Mouse (Mus musculus) myocyte (in vitro differentiated cells): ENCODE measurements at regions not wholly inside any gene's neighbourhood (a gene's known extent, or its start where the extent isn't known, plus 50 kb on each side); places are given as distances from the start of the nearest gene placed in this dataset.

Experiments
- H3K27me3 ChIP-seq: one replicate; pipeline ENCODE4 v1.6.1; 2011; ENCODE audit not compliant: control insufficient read depth, insufficient read depth, insufficient read length
- H3K36me3 ChIP-seq: one replicate; pipeline ENCODE4 v1.6.1; 2011; ENCODE audit not compliant: control insufficient read depth, insufficient read depth
- H3K4me2 ChIP-seq: one replicate; pipeline ENCODE4 v1.6.1; 2011; ENCODE audit warnings: low read depth, control low read depth
- H3K4me3 ChIP-seq: one replicate; pipeline ENCODE4 v1.5.1; 2011; ENCODE audit warnings: mild to moderate bottlenecking, control low read depth, moderate library complexity
- H3K79me2 ChIP-seq: one replicate; pipeline ENCODE4 v1.6.1; 2011; ENCODE audit not compliant: control insufficient read depth, insufficient read depth
- H3ac ChIP-seq: one replicate; pipeline ENCODE4 v1.6.1; 2011; ENCODE audit not compliant: control insufficient read depth, insufficient read length
- CEBPB ChIP-seq: IDR thresholded peaks from 2 replicates; pipeline ENCODE4 v1.6.1; 2011; ENCODE audit warnings: mild to moderate bottlenecking, moderate library complexity; ENCODE audit not compliant: poor library complexity, insufficient read depth, severe bottlenecking
- E2F4 ChIP-seq: IDR thresholded peaks from one replicate; pipeline ENCODE4 v1.6.1; 2011; ENCODE audit warnings: mild to moderate bottlenecking, control low read depth, moderate library complexity; ENCODE audit not compliant: insufficient read depth
- MAX ChIP-seq: IDR thresholded peaks from one replicate; pipeline ENCODE4 v1.6.1; 2011; ENCODE audit warnings: low read depth, mild to moderate bottlenecking, control low read depth
- MYOD1 ChIP-seq, 3 experiments: IDR thresholded peaks; one replicate each; pipeline ENCODE4 v1.6.1; 2011; ENCODE audit warnings: control low read depth in 2 of 3, low read depth in 2 of 3, mild to moderate bottlenecking in 2 of 3, moderate library complexity in 1 of 3; ENCODE audit not compliant: insufficient read length in 2 of 3, control insufficient read depth in 1 of 3
- MYOG ChIP-seq, 3 experiments: IDR thresholded peaks; one replicate each; pipeline ENCODE4 v1.6.1; 2011; ENCODE audit warnings: control low read depth in 2 of 3, low read depth in 2 of 3, mild to moderate bottlenecking in 2 of 3; ENCODE audit not compliant: insufficient read length in 2 of 3, control insufficient read depth in 1 of 3, insufficient read depth in 1 of 3
- POLR2A ChIP-seq: IDR thresholded peaks from one replicate; pipeline ENCODE4 v1.6.1; 2011; ENCODE audit warnings: low read depth, mild to moderate bottlenecking, control low read depth, moderate library complexity; ENCODE audit not compliant: insufficient read length
- POLR2AphosphoS2 ChIP-seq: IDR thresholded peaks from one replicate; pipeline ENCODE4 v1.6.1; 2011; ENCODE audit warnings: low read depth, control low read depth; ENCODE audit not compliant: insufficient read length
- REST ChIP-seq: IDR thresholded peaks from one replicate; pipeline ENCODE4 v1.6.1; 2011; ENCODE audit warnings: mild to moderate bottlenecking, control low read depth, moderate library complexity; ENCODE audit not compliant: insufficient read depth, insufficient read length
- SRF ChIP-seq: IDR thresholded peaks from one replicate; pipeline ENCODE4 v1.6.1; 2011; ENCODE audit warnings: low read depth; ENCODE audit not compliant: control insufficient read depth, insufficient read length
- TCF12 ChIP-seq: IDR thresholded peaks from one replicate; pipeline ENCODE4 v1.6.1; 2011; ENCODE audit warnings: mild to moderate bottlenecking, control low read depth; ENCODE audit not compliant: poor library complexity, insufficient read depth, severe bottlenecking
- TCF3 ChIP-seq: IDR thresholded peaks from one replicate; pipeline ENCODE4 v1.6.1; 2011; ENCODE audit warnings: low read depth, control low read depth; ENCODE audit not compliant: insufficient read length
- USF1 ChIP-seq: IDR thresholded peaks from one replicate; pipeline ENCODE4 v1.6.1; 2011; ENCODE audit warnings: low read depth, mild to moderate bottlenecking, control low read depth, moderate library complexity

DNA sequence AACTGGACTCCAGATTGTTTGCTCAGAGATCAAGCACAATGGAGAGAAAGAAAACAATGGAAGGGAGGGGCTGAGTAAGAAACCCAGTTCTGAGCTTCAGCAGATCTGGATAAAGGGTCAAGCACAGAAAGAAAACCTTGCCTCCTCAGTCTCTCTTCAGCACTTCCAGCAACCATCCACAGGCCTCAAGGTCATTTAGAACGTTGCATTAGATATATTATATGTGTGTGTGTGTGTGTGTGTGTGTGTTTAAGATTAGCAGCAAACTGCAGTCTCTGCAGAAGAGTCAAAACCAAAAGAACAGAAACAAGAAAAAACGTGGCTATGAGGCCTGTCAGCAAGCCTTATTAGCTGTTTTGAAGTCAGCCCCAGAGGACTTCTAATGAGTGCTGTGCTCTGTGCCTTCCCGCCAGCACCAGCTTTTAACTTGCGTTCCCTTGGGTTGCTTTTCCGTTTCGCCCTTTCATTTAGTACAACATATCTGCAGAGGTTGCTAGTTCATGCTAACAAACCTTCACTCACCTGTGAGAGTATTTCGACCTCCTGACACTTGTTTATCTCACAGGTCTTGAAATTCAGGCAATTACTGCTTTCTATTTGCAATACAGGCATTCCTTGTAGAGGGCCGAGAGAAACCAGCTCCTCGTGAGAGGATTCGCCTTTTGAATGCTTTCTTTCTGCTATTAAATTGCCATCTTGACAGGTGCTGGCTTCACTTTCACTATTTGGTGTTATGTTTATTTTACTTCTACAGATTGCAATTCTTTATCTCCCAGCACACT, 230.9 kb upstream of the Gpr149 start:
- H3K27me3 ChIP-seq, result no peaks in the 10 kb centered on the region
- TF ChIP-seq E2F4, result no peak
- no peak for TF ChIP-seq POLR2AphosphoS2
- TF ChIP-seq TCF12, result no peak
- no peak for TF ChIP-seq REST
- TF ChIP-seq POLR2A, result no peak
- no peak for TF ChIP-seq USF1
- TF ChIP-seq MYOD1 (IDR thresholded peaks at IDR 0.05; ENCODE audit: control insufficient read depth in 1 of 3, insufficient read length in 2 of 3, low read depth in 2 of 3), result no peak
- no peak for TF ChIP-seq MAX
- no peak for TF ChIP-seq SRF
- TF ChIP-seq CEBPB, result no peak
- no peak for TF ChIP-seq MYOG (IDR thresholded peaks at IDR 0.05; ENCODE audit: control insufficient read depth in 1 of 3, insufficient read depth in 1 of 3, insufficient read length in 2 of 3, low read depth in 2 of 3)
- TF ChIP-seq TCF3, result no peak

GRCm38 (mm10) chr3:62823892-62824291, 219.0 kb upstream of the Gpr149 start:
- TF ChIP-seq POLR2AphosphoS2, result no peak
- no peak for TF ChIP-seq REST
- TF ChIP-seq CEBPB, result 0 out of 2 replicates have a peak, but pooled peaks have one; percentile 57
- no peak for TF ChIP-seq MYOD1 (IDR thresholded peaks at IDR 0.05; ENCODE audit: control insufficient read depth in 1 of 3, insufficient read length in 2 of 3, low read depth in 2 of 3)
- TF ChIP-seq TCF3, result no peak
- TF ChIP-seq POLR2A, result no peak
- TF ChIP-seq SRF, result no peak
- TF ChIP-seq MYOG (IDR thresholded peaks at IDR 0.05; ENCODE audit: control insufficient read depth in 1 of 3, insufficient read depth in 1 of 3, insufficient read length in 2 of 3, low read depth in 2 of 3), result no peak
- Histone ChIP-seq H3K27me3 (no peaks in the 10 kb centered on the region), H3K79me2 (no peaks in the 10 kb centered on the region), H3K36me3 (no peaks in the 10 kb centered on the region), H3ac (no peak overlapping the region), H3K4me2 (no peak overlapping the region), H3K4me3 (no peak overlapping the region)

More for the DNA sequence above, 230.9 kb upstream of the Gpr149 start:
- Histone ChIP-seq H3K36me3 (no peaks in the 10 kb centered on the region), H3K79me2 (no peaks in the 10 kb centered on the region), H3K4me2 (no peak overlapping the region), H3ac (no peak overlapping the region), H3K4me3 (no peak overlapping the region)

DNA sequence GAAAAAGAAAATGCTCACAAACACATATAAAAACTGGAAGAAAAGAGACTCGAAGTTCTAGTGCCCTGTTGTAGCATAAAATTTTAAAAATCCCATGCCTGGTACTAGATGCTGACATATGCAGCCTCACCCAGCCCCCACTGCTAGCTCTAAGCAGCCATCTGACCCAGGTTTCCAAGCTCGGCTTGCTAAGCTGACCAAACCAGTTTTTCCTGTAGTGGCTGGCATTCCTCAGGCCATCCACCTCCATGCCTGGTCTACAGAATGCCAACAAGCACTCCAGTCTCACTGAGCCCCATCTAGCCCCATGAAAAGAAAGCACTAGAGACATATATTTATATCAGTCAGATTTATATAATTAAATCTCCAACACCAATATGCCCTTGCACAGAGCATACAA, 196.1 kb upstream of the Gpr149 start:
- Histone ChIP-seq H3K4me2 (no peak overlapping the region), H3K36me3 (no peaks in the 10 kb centered on the region), H3K79me2 (no peaks in the 10 kb centered on the region), H3ac (no peak overlapping the region), H3K27me3 (no peaks in the 10 kb centered on the region), H3K4me3 (no peak overlapping the region)
- TF ChIP-seq SRF, result no peak
- no peak for TF ChIP-seq MAX
- no peak for TF ChIP-seq TCF12
- no peak for TF ChIP-seq REST
- no peak for TF ChIP-seq POLR2AphosphoS2
- TF ChIP-seq CEBPB, result no peak
- TF ChIP-seq TCF3, result no peak
- TF ChIP-seq MYOG (IDR thresholded peaks at IDR 0.05; ENCODE audit: control insufficient read depth in 1 of 3, insufficient read depth in 1 of 3, insufficient read length in 2 of 3, low read depth in 2 of 3), result no peak
- TF ChIP-seq USF1, result no peak

DNA sequence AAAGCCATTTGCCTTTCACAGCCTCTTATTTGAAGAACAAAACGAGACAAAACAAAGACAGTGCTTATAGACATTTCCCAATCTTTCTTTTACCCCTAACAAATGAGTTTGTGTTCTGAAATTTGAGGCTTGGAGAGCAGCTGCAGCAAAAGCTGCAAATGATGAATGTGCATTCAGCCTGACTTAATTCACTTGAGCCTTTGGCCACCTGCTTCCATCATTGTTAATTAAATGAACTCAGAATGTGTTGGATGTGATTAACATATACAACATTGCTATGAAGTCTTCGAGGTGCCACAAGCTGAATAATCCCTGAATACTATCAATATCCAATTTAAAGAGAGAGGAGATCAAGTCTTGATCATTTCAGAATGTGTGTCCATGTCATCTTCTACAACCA, 181.3 kb upstream of the Gpr149 start:
- Histone ChIP-seq H3K4me3 (no peak overlapping the region), H3K36me3 (no peaks in the 10 kb centered on the region), H3K27me3 (no peaks in the 10 kb centered on the region), H3K4me2 (no peak overlapping the region), H3ac (no peak overlapping the region), H3K79me2 (no peaks in the 10 kb centered on the region)
- TF ChIP-seq USF1 (no peak), E2F4 (no peak), SRF (no peak), CEBPB (no peak), POLR2AphosphoS2 (no peak), MAX (no peak), POLR2A (no peak), TCF3 (no peak), MYOG (IDR thresholded peaks at IDR 0.05; ENCODE audit: control insufficient read depth in 1 of 3, insufficient read depth in 1 of 3, insufficient read length in 2 of 3, low read depth in 2 of 3) (no peak), MYOD1 (IDR thresholded peaks at IDR 0.05; ENCODE audit: control insufficient read depth in 1 of 3, insufficient read length in 2 of 3, low read depth in 2 of 3) (no peak), TCF12 (no peak), REST (no peak)
